Mouse (Mus musculus) stomach, embryonic 14.5 days (tissue): ENCODE results near the gene Rock2. TPM values are rescaled to one million over a fixed set of nuclear protein-coding genes. Genes with fewer than 3 reads are reported as not detected.
A peak's percentile ranks its signal among the peaks of the same experiment; 100 is the strongest.

Source experiments
- ATAC-seq: fragments of 200-750 bp; cut with Nextera tagmentation; 2 replicates; pipeline ENCODE4 v1.8.0; 2017; ENCODE audit warnings: low read depth, moderate TSS enrichment; ENCODE audit not compliant: insufficient number of reproducible peaks, insufficient read depth, low FRiP score
- H3K27ac ChIP-seq: fragments of 300-500 bp; sonication (generic); 2 replicates; pipeline ENCODE4 v1.5.1; 2014; ENCODE audit warnings: mild to moderate bottlenecking, low read length, moderate library complexity, mixed read lengths
- H3K27me3 ChIP-seq: fragments of 300-500 bp; sonication (generic); 2 replicates; pipeline ENCODE4 v1.6.1; 2014; ENCODE audit warnings: low read length, control low read depth, mixed read lengths; ENCODE audit not compliant: control insufficient read depth, insufficient read depth
- H3K36me3 ChIP-seq: fragments of 300-500 bp; sonication (generic); 2 replicates; pipeline ENCODE4 v1.6.1; 2014; ENCODE audit warnings: mild to moderate bottlenecking, control low read depth, low read length, moderate library complexity, mixed read lengths; ENCODE audit not compliant: control insufficient read depth, insufficient read depth
- H3K4me1 ChIP-seq: fragments of 300-500 bp; sonication (generic); 2 replicates; pipeline ENCODE4 v1.6.1; 2014; ENCODE audit warnings: low read length, control low read depth, mixed read lengths; ENCODE audit not compliant: control insufficient read depth, insufficient read depth
- H3K4me2 ChIP-seq: fragments of 300-500 bp; sonication (generic); replicated peaks from 2 replicates; pipeline ENCODE4 v1.6.1; 2014; ENCODE audit warnings: low read depth, low read length, control low read depth
- H3K4me3 ChIP-seq: fragments of 300-500 bp; sonication (generic); 2 replicates; pipeline ENCODE4 v1.5.1; 2014; ENCODE audit warnings: low read depth, low read length, control low read depth
- H3K9ac ChIP-seq: fragments of 300-500 bp; sonication (generic); replicated peaks from 2 replicates; pipeline ENCODE4 v1.6.1; 2014; ENCODE audit warnings: low read depth, mild to moderate bottlenecking, control low read depth, low read length, moderate library complexity, mixed read lengths
- H3K9me3 ChIP-seq: fragments of 300-500 bp; sonication (generic); 2 replicates; pipeline ENCODE4 v1.6.1; 2016; ENCODE audit warnings: low read depth, low read length, control low read depth; ENCODE audit not compliant: control insufficient read depth
- WGBS: fragments of 180-500 bp; shearing (Covaris S2); extraction: QIAGEN DNeasy Blood & Tissue Kit; methylation state at CpG from one replicate; pipeline ENCODE4 v1.1.7; 2014; 5-methylcytosine and 5-hydroxymethylcytosine counted together
- polyA plus RNA-seq: library from polyadenylated mRNA; unstranded; fragments of >200 nt; fragmentation: Nextera tagmentation; extraction: Ambion mirVana; gene quantifications from 2 replicates; pipeline ENCODE4 v1.2.1, GENCODE M21; 2014

Gene Rock2
- polyA plus RNA-seq, 1 experiment from 2014 or later = 25.5 TPM

- H3K9me3 ChIP-seq = no peaks in the 10 kb centered on the region
- H3K4me3 ChIP-seq = no peak overlapping the region
- peaks cover 4% of the 10 kb centered on the region; the same call in 1 of the 2 replicates for H3K36me3 ChIP-seq
- H3K27me3 ChIP-seq = no peaks in the 10 kb centered on the region
- H3K4me2 ChIP-seq = no peak overlapping the region
- 91% methylated on average over 2 of the region's 2 CpGs for whole genome bisulfite sequencing
- no peak for ATAC-seq
- H3K9ac ChIP-seq = no peak overlapping the region
- H3K4me1 ChIP-seq = no peaks in the 10 kb centered on the region
- H3K27ac ChIP-seq = no peak overlapping the region
Measured at GRCm38 (mm10) chr12:16991376-16991775, 96.7 kb downstream of the Rock2 start.

GRCm38 (mm10) chr12:16992355-16992754, 97.7 kb downstream of the Rock2 start:
- Histone ChIP-seq H3K4me1 (no peaks in the 10 kb centered on the region), H3K36me3 (peaks cover under 1% of the 10 kb centered on the region; the same call in 1 of the 2 replicates), H3K27ac (no peak overlapping the region), H3K9me3 (no peaks in the 10 kb centered on the region), H3K9ac (no peak overlapping the region), H3K4me3 (no peak overlapping the region), H3K4me2 (no peak overlapping the region), H3K27me3 (no peaks in the 10 kb centered on the region)
- ATAC-seq = no peak
- WGBS = 88% methylated on average over 2 of the region's 2 CpGs

GRCm38 (mm10) chr12:16994291-16994690, 99.6 kb downstream of the Rock2 start:
- no peak for ATAC-seq
- Histone ChIP-seq H3K36me3 (no peaks in the 10 kb centered on the region; the same call in 1 of the 2 replicates), H3K27ac (no peak overlapping the region), H3K9ac (no peak overlapping the region), H3K4me3 (no peak overlapping the region), H3K27me3 (no peaks in the 10 kb centered on the region), H3K4me1 (peaks cover 7% of the 10 kb centered on the region; the same call in 1 of the 2 replicates), H3K4me2 (no peak overlapping the region), H3K9me3 (no peaks in the 10 kb centered on the region)
- WGBS = 86% methylated on average over 2 of the region's 2 CpGs

- no peak for ATAC-seq
- Histone ChIP-seq H3K27ac (no peak overlapping the region), H3K4me1 (peaks cover 9% of the 10 kb centered on the region; the same call in 1 of the 2 replicates), H3K4me2 (no peak overlapping the region), H3K36me3 (no peaks in the 10 kb centered on the region; the same call in 1 of the 2 replicates), H3K27me3 (0 out of 2 replicates have a peak, but pooled peaks cover 4% of the 10 kb centered on the region), H3K9ac (no peak overlapping the region), H3K9me3 (no peaks in the 10 kb centered on the region), H3K4me3 (no peak overlapping the region)
- WGBS = 85% methylated on average over 5 of the region's 5 CpGs
Measured at GRCm38 (mm10) chr12:16996281-16996680, 101.6 kb downstream of the Rock2 start.

- H3K4me1 ChIP-seq = peaks cover 9% of the 10 kb centered on the region; the same call in 1 of the 2 replicates
- H3K27me3 ChIP-seq = 0 out of 2 replicates have a peak, but pooled peaks cover 4% of the 10 kb centered on the region
- no peak overlapping the region for H3K4me3 ChIP-seq
- H3K9ac ChIP-seq = no peak overlapping the region
- no peak overlapping the region for H3K4me2 ChIP-seq
- H3K9me3 ChIP-seq = no peaks in the 10 kb centered on the region
- no peak for ATAC-seq
- H3K36me3 ChIP-seq = no peaks in the 10 kb centered on the region; the same call in 1 of the 2 replicates
- no peak overlapping the region for H3K27ac ChIP-seq
- WGBS = 92% methylated on average over 5 of the region's 5 CpGs
Measured at GRCm38 (mm10) chr12:16996886-16997462, 102.3 kb downstream of the Rock2 start.

GRCm38 (mm10) chr12:16999146-16999545, 104.5 kb downstream of the Rock2 start:
- H3K4me1 ChIP-seq = peaks cover 9% of the 10 kb centered on the region; the same call in 1 of the 2 replicates
- ATAC-seq = no peak; the same call in 1 of the 2 replicates
- H3K27ac ChIP-seq = no peak overlapping the region
- H3K9ac ChIP-seq = peak overlapping the region; percentile 30; the same call in 1 of the 2 replicates
- H3K4me3 ChIP-seq = peak overlapping the region; percentile 56
- 0 out of 2 replicates have a peak, but pooled peaks cover 4% of the 10 kb centered on the region for H3K27me3 ChIP-seq
- H3K4me2 ChIP-seq = peak overlapping the region; percentile 87
- H3K9me3 ChIP-seq = no peaks in the 10 kb centered on the region
- no peaks in the 10 kb centered on the region for H3K36me3 ChIP-seq
- WGBS = 5% methylated on average over 10 of the region's 10 CpGs

- WGBS = under 1% methylated on average over 55 of the region's 57 CpGs
- H3K9ac ChIP-seq = peak within 1 kb of the TSS; percentile 30; the same call in 1 of the 2 replicates
- H3K36me3 ChIP-seq = no peaks in the 10 kb centered on the region
- ATAC-seq = peak; percentile 96
- 0 out of 2 replicates have a peak within 1 kb of the TSS, but pooled peaks have one; percentile 27 for H3K27ac ChIP-seq
- H3K4me1 ChIP-seq = peaks cover 9% of the 10 kb centered on the region; the same call in 1 of the 2 replicates
- H3K27me3 ChIP-seq = 0 out of 2 replicates have a peak, but pooled peaks cover 4% of the 10 kb centered on the region
- peak within 1 kb of the TSS; percentile 87 for H3K4me2 ChIP-seq
- no peaks in the 10 kb centered on the region for H3K9me3 ChIP-seq
- H3K4me3 ChIP-seq = peak within 1 kb of the TSS; percentile 56
Measured at GRCm38 (mm10) chr12:16999739-17000497, 105.2 kb downstream of the Rock2 start, which contains the start of gene Pqlc3. Pqlc3 (minus strand) TSS chr12:17000408.

- Histone ChIP-seq H3K4me3 (no peak overlapping the region), H3K27me3 (0 out of 2 replicates have a peak, but pooled peaks cover 4% of the 10 kb centered on the region), H3K9ac (no peak overlapping the region), H3K9me3 (no peaks in the 10 kb centered on the region), H3K4me2 (no peak overlapping the region; the same call in 1 of the 2 replicates), H3K36me3 (no peaks in the 10 kb centered on the region), H3K27ac (no peak overlapping the region), H3K4me1 (peaks cover 9% of the 10 kb centered on the region; the same call in 1 of the 2 replicates)
- ATAC-seq = no peak
- 51% methylated on average over 6 of the region's 6 CpGs for WGBS
Measured at GRCm38 (mm10) chr12:17000628-17001027, 105.9 kb downstream of the Rock2 start.
